Mouse (Mus musculus): ENCODE measurements around the gene Fam206a. TPM values are rescaled to one million over a fixed set of nuclear protein-coding genes. Genes with fewer than 3 reads are reported as not detected.

The Fam206a gene
- polyA plus RNA-seq, 1 experiment = 14.0 TPM

DNA sequence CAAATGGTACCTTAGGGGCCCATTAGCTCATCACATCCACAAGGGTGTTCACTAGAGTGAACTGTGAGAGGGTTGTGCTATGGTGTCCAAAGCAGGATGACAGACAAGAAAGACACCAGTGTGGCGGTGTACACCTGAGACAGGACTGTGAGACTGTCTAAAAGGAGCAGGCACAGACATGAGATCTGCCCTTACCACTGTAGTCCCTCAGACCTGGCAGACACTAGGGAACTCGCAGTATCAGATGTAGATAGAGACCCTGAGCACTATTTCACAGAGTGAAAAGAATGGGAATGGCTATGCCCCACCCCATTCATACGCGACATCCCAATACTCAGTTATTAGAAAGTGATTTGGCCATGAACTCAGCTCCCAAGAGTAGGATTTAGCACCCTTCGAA is 53.8 kb downstream of the Fam206a start:
- TF ChIP-seq CTCF (IDR thresholded peaks at IDR 0.05; ENCODE audit: control insufficient read depth, insufficient read depth, insufficient replicate concordance, low read depth, low read length) = no peak
- no peak for TF ChIP-seq POLR2A (IDR thresholded peaks at IDR 0.05; ENCODE audit: control insufficient read depth, low read depth, low read length)
- H3K36me3 ChIP-seq (ENCODE audit: control insufficient read depth, insufficient read depth, low read length) = no peaks in the 10 kb centered on the region
- H3K27ac ChIP-seq (ENCODE audit: control insufficient read depth, insufficient read depth, low read depth, low read length) = no peak overlapping the region
- H3K4me3 ChIP-seq (ENCODE audit: control insufficient read depth, low read depth, low read length) = no peak overlapping the region
- H3K4me1 ChIP-seq (ENCODE audit: control insufficient read depth, insufficient read depth, low read length) = no peaks in the 10 kb centered on the region
- no peaks in the 10 kb centered on the region for H3K27me3 ChIP-seq (ENCODE audit: control insufficient read depth, insufficient read depth, low read length)

- Histone ChIP-seq H3K4me1 (ENCODE audit: control insufficient read depth, insufficient read depth, low read length) (no peaks in the 10 kb centered on the region), H3K4me3 (ENCODE audit: control insufficient read depth, low read depth, low read length) (no peak overlapping the region), H3K27ac (ENCODE audit: control insufficient read depth, insufficient read depth, low read depth, low read length) (no peak overlapping the region), H3K27me3 (ENCODE audit: control insufficient read depth, insufficient read depth, low read length) (no peaks in the 10 kb centered on the region), H3K36me3 (ENCODE audit: control insufficient read depth, insufficient read depth, low read length) (no peaks in the 10 kb centered on the region)
- TF ChIP-seq POLR2A (IDR thresholded peaks at IDR 0.05; ENCODE audit: control insufficient read depth, low read depth, low read length) = no peak
- no peak for TF ChIP-seq CTCF (IDR thresholded peaks at IDR 0.05; ENCODE audit: control insufficient read depth, insufficient read depth, insufficient replicate concordance, low read depth, low read length)
These were observed 54.3 kb downstream of the Fam206a start for GRCm38 (mm10) chr4:56856371-56856949.

DNA sequence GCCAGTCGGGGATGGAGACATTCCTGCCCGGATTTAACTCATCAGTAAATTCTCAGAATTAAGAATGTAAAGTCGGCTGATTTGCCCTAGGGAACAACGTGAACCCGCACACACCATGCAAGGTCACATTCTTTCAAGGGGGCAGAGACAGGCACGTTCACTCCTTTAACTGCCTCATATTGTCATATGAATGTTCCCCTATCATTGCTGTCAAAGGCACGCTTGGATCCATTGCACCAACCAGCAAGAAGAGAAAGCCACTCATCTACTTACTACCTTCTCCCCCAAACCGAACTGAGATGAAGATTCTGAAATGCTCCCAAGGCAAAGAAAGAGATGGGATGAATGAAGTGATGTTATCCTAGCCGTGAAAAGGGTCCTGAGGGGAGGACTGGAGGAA is 56.6 kb downstream of the Fam206a start:
- no peak for TF ChIP-seq POLR2A (IDR thresholded peaks at IDR 0.05; ENCODE audit: control insufficient read depth, low read depth, low read length)
- H3K27ac ChIP-seq (ENCODE audit: control insufficient read depth, insufficient read depth, low read depth, low read length) = no peak overlapping the region

More for the DNA sequence above, 56.6 kb downstream of the Fam206a start:
- Histone ChIP-seq H3K27me3 (ENCODE audit: control insufficient read depth, insufficient read depth, low read length) (no peaks in the 10 kb centered on the region), H3K4me1 (ENCODE audit: control insufficient read depth, insufficient read depth, low read length) (no peaks in the 10 kb centered on the region), H3K4me3 (ENCODE audit: control insufficient read depth, low read depth, low read length) (no peak overlapping the region), H3K36me3 (ENCODE audit: control insufficient read depth, insufficient read depth, low read length) (no peaks in the 10 kb centered on the region)

Other genes with a start within 250 kb of the Fam206a start
- gene Gm26657, start 62.3 kb upstream of the Fam206a start, polyA plus RNA-seq (2012; rRNA removed) = 2.4 and 2.8 TPM in 2 replicates
- gene Actl7b, start 60.9 kb upstream of the Fam206a start, polyA plus RNA-seq (2012; rRNA removed) = 1,338 and 1,445 TPM in 2 replicates
- 629 and 638 TPM in 2 replicates for gene Actl7a, start 58.9 kb upstream of the Fam206a start, polyA plus RNA-seq (2012; rRNA removed)
- 7.7 and 7.8 TPM in 2 replicates for gene Elp1, start within 50 bp of the Fam206a start, polyA plus RNA-seq (2012; rRNA removed)
- 7.0 and 7.3 TPM in 2 replicates for gene Ctnnal1, start 62.8 kb downstream of the Fam206a start, polyA plus RNA-seq (2012; rRNA removed)
- 3.1 and 3.9 TPM in 2 replicates for gene Tmem245, start 145.1 kb downstream of the Fam206a start, polyA plus RNA-seq (2012; rRNA removed)
- 0.51 and 0.58 TPM in 2 replicates for gene Frrs1l, start 188.0 kb downstream of the Fam206a start, polyA plus RNA-seq (2012; rRNA removed)

All from testis, adult 2 months (tissue).